16 mouse cellular contexts compared by ENCODE assay signal in the genomic region with DNA sequence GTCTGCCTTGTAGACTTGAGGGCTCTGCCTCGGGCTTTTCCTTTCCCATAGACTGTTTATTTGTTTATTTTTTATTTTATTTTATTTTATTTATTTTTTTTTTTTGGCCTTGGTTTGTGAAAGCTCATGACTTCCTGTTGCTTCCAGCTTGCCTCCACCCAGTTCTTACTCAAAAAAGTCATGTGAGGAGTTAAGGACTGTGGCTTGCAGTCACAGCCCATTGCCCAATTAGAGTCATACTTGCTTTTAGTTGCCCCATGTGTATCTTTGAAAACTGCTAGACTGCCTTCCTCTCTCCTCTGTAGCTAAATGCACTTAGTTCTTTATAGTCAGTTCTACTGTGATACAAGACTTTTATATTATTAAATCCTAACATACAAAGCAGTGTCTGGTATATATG. TPM values are rescaled to one million over a fixed set of nuclear protein-coding genes. Genes with fewer than 3 reads are reported as not detected.
DNase-seq lines count a peak whose midpoint lies in the region; ATAC-seq and TF ChIP-seq lines count a peak whose summit lies in the region.
"Had no signal": no experiment of that assay in that cellular context is flagged by ENCODE, and none has a peak within 500 bp of the region (broad histone marks: within the 10 kb centered on the region; RNA-seq: fewer than 3 reads in every experiment).

No protein-coding gene starts in this region.

- H3K27ac ChIP-seq in liver, postnatal 0 days (ENCODE audit: low read depth) = peak overlapping the region; percentile 62; the same call in 1 of the 2 replicates
- H3K27ac ChIP-seq: embryonic facial prominence, embryonic 13.5 days; forebrain, embryonic 13.5 days; hindbrain, embryonic 14.5 days; stomach, embryonic 15.5 days had no signal

- 61% methylated on average over 1 of the region's 1 CpGs for WGBS in lung, adult 2 months
- WGBS in liver, postnatal 0 days (ENCODE audit: insufficient replicate concordance) = 79% methylated on average over 1 of the region's 1 CpGs

- TF ChIP-seq EP300 in liver, postnatal 0 days (IDR thresholded peaks at IDR 0.05; ENCODE audit: low read depth) = no peak

- no peak for ATAC-seq in liver, postnatal 0 days
- ATAC-seq: forebrain, embryonic 13.5 days had no signal

- H3K4me3 ChIP-seq in lung, adult 2 months (replicated peaks; ENCODE audit: extremely low read depth, low read depth, low read length) = no peak overlapping the region
- H3K4me3 ChIP-seq in liver, postnatal 0 days (ENCODE audit: low read depth, low read length) = 0 out of 2 replicates have a peak overlapping the region, but pooled peaks have one; percentile 79

- H3K4me2 ChIP-seq in liver, postnatal 0 days (ENCODE audit: low read depth, low read length) = peak overlapping the region; percentile 89

- TF ChIP-seq POLR2A in lung, adult 2 months (IDR thresholded peaks at IDR 0.05; ENCODE audit: borderline replicate concordance, extremely low read depth, low read depth, low read length) = no peak

- H3K4me1 ChIP-seq in lung, adult 2 months (ENCODE audit: control insufficient read depth, insufficient read depth, low read length) = 0 out of 2 replicates have a peak, but pooled peaks cover 3% of the 10 kb centered on the region
- H3K4me1 ChIP-seq in liver, postnatal 0 days (ENCODE audit: insufficient read depth) = peaks cover 23% of the 10 kb centered on the region

- peak; percentile 58 for DNase-seq in lung, postnatal 36 days
- no peak for DNase-seq in lung, adult 2 months
- DNase-seq in T-cell, adult 2 months (ENCODE audit: low spot score) = peak; percentile 13
- no peak for DNase-seq in liver, postnatal 0 days
- DNase-seq in frontal cortex, postnatal 14 days (ENCODE audit: low spot score in 2 of 2) = no peak
- DNase-seq in right cerebral cortex, postnatal 25 days = no peak
- no peak for DNase-seq in left cerebral cortex, adult 18-20 months (ENCODE audit: low spot score in 2 of 2)
- DNase-seq: cerebellum, postnatal 25 days; gastrocnemius, postnatal 14 days; kidney, adult 8-10 months; layer of hippocampus, adult 9-11 months; thymus, postnatal 14 days had no signal

- no peaks in the 10 kb centered on the region for H3K9me3 ChIP-seq in liver, postnatal 0 days (ENCODE audit: low read length)
- H3K9me3 ChIP-seq: embryonic facial prominence, embryonic 13.5 days; forebrain, embryonic 13.5 days; stomach, embryonic 15.5 days had no signal

- H3K36me3 ChIP-seq in liver, postnatal 0 days (replicated peaks; ENCODE audit: insufficient read depth, low read length) = no peaks in the 10 kb centered on the region
- H3K36me3 ChIP-seq: embryonic facial prominence, embryonic 13.5 days; stomach, embryonic 15.5 days had no signal

- H3K9ac ChIP-seq in liver, postnatal 0 days (replicated peaks) = no peak overlapping the region; the same call in 1 of the 2 replicates
- H3K9ac ChIP-seq: forebrain, embryonic 13.5 days; stomach, embryonic 15.5 days had no signal

- TF ChIP-seq CTCF in lung, adult 2 months (IDR thresholded peaks at IDR 0.05; ENCODE audit: insufficient read depth, low read length) = no peak
- TF ChIP-seq CTCF in liver, postnatal 0 days (IDR thresholded peaks at IDR 0.05; ENCODE audit: low read depth) = no peak

- no peaks in the 10 kb centered on the region for H3K27me3 ChIP-seq in liver, postnatal 0 days (ENCODE audit: insufficient read depth, low read length)
- H3K27me3 ChIP-seq: embryonic facial prominence, embryonic 13.5 days; stomach, embryonic 15.5 days had no signal

RNA-seq across cellular contexts. Expression of a gene that starts 1.6 kb away (rescaled TPM):
- 21.8 and 28.9 TPM in 2 replicates for polyA plus RNA-seq in lung, adult 2 months (2012; rRNA removed)
- polyA plus RNA-seq in liver, postnatal 0 days (2015; fragmentation: Nextera tagmentation; extraction: Ambion mirVana) = 9.6 and 10.9 TPM in 2 replicates
- total RNA-seq in left cerebral cortex, adult 18-20 months (2021) = 10 to 100 TPM; 24.3 to 28.3 TPM

Comparison
In these comparisons a context has a peak if more than half of its experiments do, and no peak if none do; other contexts are left out.
1. DNase-seq: peak in lung, postnatal 36 days (single experiment) and T-cell, adult 2 months (single experiment); none in lung, adult 2 months (single experiment), liver, postnatal 0 days (single experiment), frontal cortex, postnatal 14 days (0 of 2), right cerebral cortex, postnatal 25 days (single experiment) and left cerebral cortex, adult 18-20 months (0 of 2).